Mouse (Mus musculus): Measurements from ENCODE around the gene Dpf3. TPM values are rescaled to one million over a fixed set of nuclear protein-coding genes. Genes with fewer than 3 reads are reported as not detected.
A peak's percentile ranks its signal among the peaks of the same experiment; 100 is the strongest.

The Dpf3 gene
- polyA plus RNA-seq, 1 experiment from 2014 or later: 7.8 TPM

GRCm38 (mm10) chr12:83495248-83495960, 7.9 kb upstream of the Dpf3 start:
- no peak overlapping the region for H3K27ac ChIP-seq
- no peaks in the 10 kb centered on the region for H3K36me3 ChIP-seq (ENCODE audit: insufficient read depth, low read length)
- no peaks in the 10 kb centered on the region for H3K27me3 ChIP-seq (ENCODE audit: insufficient read depth, low read length)
- H3K9ac ChIP-seq (ENCODE audit: low read depth, low read length): no peak overlapping the region
- WGBS: 50% methylated on average over 4 of the region's 4 CpGs
- DNase-seq (ENCODE audit: low spot score) (no peak), ATAC-seq (replicated peaks; ENCODE audit: low FRiP score, low read depth) (no peak)
- no peak overlapping the region for H3K4me3 ChIP-seq (replicated peaks; ENCODE audit: low read depth, low read length)
- no peak; the same call in 1 of the 2 replicates for TF ChIP-seq CTCF (IDR thresholded peaks at IDR 0.05; ENCODE audit: low read depth)
- no peaks in the 10 kb centered on the region for H3K4me1 ChIP-seq (replicated peaks; ENCODE audit: insufficient read depth, low read length)
- H3K4me2 ChIP-seq (ENCODE audit: low read length): no peak overlapping the region
- no peaks in the 10 kb centered on the region for H3K9me3 ChIP-seq (replicated peaks; ENCODE audit: low read length)

GRCm38 (mm10) chr12:83494196-83494595, 6.7 kb upstream of the Dpf3 start:
- H3K4me3 ChIP-seq (replicated peaks; ENCODE audit: low read depth, low read length): no peak overlapping the region
- H3K4me1 ChIP-seq (replicated peaks; ENCODE audit: insufficient read depth, low read length): no peaks in the 10 kb centered on the region
- H3K9ac ChIP-seq (ENCODE audit: low read depth, low read length): no peak overlapping the region
- WGBS: 83% methylated on average over 9 of the region's 9 CpGs
- ATAC-seq (replicated peaks; ENCODE audit: low FRiP score, low read depth) (no peak), DNase-seq (ENCODE audit: low spot score) (no peak)
- H3K36me3 ChIP-seq (ENCODE audit: insufficient read depth, low read length): no peaks in the 10 kb centered on the region
- no peak for TF ChIP-seq CTCF (IDR thresholded peaks at IDR 0.05; ENCODE audit: low read depth)
- no peaks in the 10 kb centered on the region for H3K9me3 ChIP-seq (replicated peaks; ENCODE audit: low read length)
- no peaks in the 10 kb centered on the region for H3K27me3 ChIP-seq (ENCODE audit: insufficient read depth, low read length)
- H3K4me2 ChIP-seq (ENCODE audit: low read length): no peak overlapping the region
- H3K27ac ChIP-seq: no peak overlapping the region

GRCm38 (mm10) chr12:83492808-83493207, 5.3 kb upstream of the Dpf3 start:
- 72% methylated on average over 3 of the region's 3 CpGs for WGBS
- no peak for ATAC-seq (replicated peaks; ENCODE audit: low FRiP score, low read depth)
- H3K27me3 ChIP-seq (ENCODE audit: insufficient read depth, low read length): no peaks in the 10 kb centered on the region
- no peaks in the 10 kb centered on the region for H3K4me1 ChIP-seq (replicated peaks; ENCODE audit: insufficient read depth, low read length)
- H3K36me3 ChIP-seq (ENCODE audit: insufficient read depth, low read length): no peaks in the 10 kb centered on the region
- no peak overlapping the region for H3K27ac ChIP-seq
- no peak for TF ChIP-seq CTCF (IDR thresholded peaks at IDR 0.05; ENCODE audit: low read depth)
- H3K4me3 ChIP-seq (replicated peaks; ENCODE audit: low read depth, low read length): no peak overlapping the region
- DNase-seq (ENCODE audit: low spot score): no peak
- H3K9me3 ChIP-seq (replicated peaks; ENCODE audit: low read length): no peaks in the 10 kb centered on the region
- H3K9ac ChIP-seq (ENCODE audit: low read depth, low read length): no peak overlapping the region
- no peak overlapping the region for H3K4me2 ChIP-seq (ENCODE audit: low read length)

GRCm38 (mm10) chr12:83491609-83492008, 4.1 kb upstream of the Dpf3 start:
- WGBS: 53% methylated on average over 1 of the region's 1 CpGs
- TF ChIP-seq CTCF (IDR thresholded peaks at IDR 0.05; ENCODE audit: low read depth): peak; percentile 59

GRCm38 (mm10) chr12:83489748-83490147, 2.2 kb upstream of the Dpf3 start:
- H3K4me1 ChIP-seq (replicated peaks; ENCODE audit: insufficient read depth, low read length): peaks cover 4% of the 10 kb centered on the region
- no peak overlapping the region for H3K4me2 ChIP-seq (ENCODE audit: low read length)
- H3K9me3 ChIP-seq (replicated peaks; ENCODE audit: low read length): no peaks in the 10 kb centered on the region
- H3K9ac ChIP-seq (ENCODE audit: low read depth, low read length): no peak overlapping the region
- no peak overlapping the region for H3K27ac ChIP-seq
- no peaks in the 10 kb centered on the region for H3K36me3 ChIP-seq (ENCODE audit: insufficient read depth, low read length)
- DNase-seq (ENCODE audit: low spot score) (no peak), ATAC-seq (replicated peaks; ENCODE audit: low FRiP score, low read depth) (no peak)
- H3K4me3 ChIP-seq (replicated peaks; ENCODE audit: low read depth, low read length): no peak overlapping the region
- no peaks in the 10 kb centered on the region for H3K27me3 ChIP-seq (ENCODE audit: insufficient read depth, low read length)
- 43% methylated on average over 2 of the region's 2 CpGs for WGBS
- peak; percentile 48; the same call in 1 of the 2 replicates for TF ChIP-seq CTCF (IDR thresholded peaks at IDR 0.05; ENCODE audit: low read depth)

More at GRCm38 (mm10) chr12:83491609-83492008, 4.1 kb upstream of the Dpf3 start:
- no peak overlapping the region for H3K27ac ChIP-seq
- no peaks in the 10 kb centered on the region for H3K27me3 ChIP-seq (ENCODE audit: insufficient read depth, low read length)
- ATAC-seq (replicated peaks; ENCODE audit: low FRiP score, low read depth): no peak
- H3K36me3 ChIP-seq (ENCODE audit: insufficient read depth, low read length): no peaks in the 10 kb centered on the region
- no peak overlapping the region for H3K9ac ChIP-seq (ENCODE audit: low read depth, low read length)
- no peaks in the 10 kb centered on the region for H3K4me1 ChIP-seq (replicated peaks; ENCODE audit: insufficient read depth, low read length)
- no peak overlapping the region for H3K4me3 ChIP-seq (replicated peaks; ENCODE audit: low read depth, low read length)
- H3K4me2 ChIP-seq (ENCODE audit: low read length): no peak overlapping the region
- no peaks in the 10 kb centered on the region for H3K9me3 ChIP-seq (replicated peaks; ENCODE audit: low read length)
- DNase-seq (ENCODE audit: low spot score): no peak

GRCm38 (mm10) chr12:83488211-83488941, 860 bp upstream of the Dpf3 start:
- Histone ChIP-seq H3K27me3 (ENCODE audit: insufficient read depth, low read length) (no peaks in the 10 kb centered on the region), H3K36me3 (ENCODE audit: insufficient read depth, low read length) (no peaks in the 10 kb centered on the region), H3K4me2 (ENCODE audit: low read length) (peak overlapping the region; percentile 99), H3K27ac (no peak overlapping the region), H3K4me1 (replicated peaks; ENCODE audit: insufficient read depth, low read length) (peaks cover 4% of the 10 kb centered on the region), H3K4me3 (replicated peaks; ENCODE audit: low read depth, low read length) (peak overlapping the region; percentile 53), H3K9ac (ENCODE audit: low read depth, low read length) (peak overlapping the region; percentile 15; the same call in 1 of the 2 replicates), H3K9me3 (replicated peaks; ENCODE audit: low read length) (no peaks in the 10 kb centered on the region)
- DNase-seq (ENCODE audit: low spot score) (peak; percentile 34), ATAC-seq (replicated peaks; ENCODE audit: low FRiP score, low read depth) (0 out of 2 replicates have a peak, but pooled peaks have one; percentile 18)
- WGBS: under 1% methylated on average over 29 of the region's 29 CpGs
- TF ChIP-seq CTCF (IDR thresholded peaks at IDR 0.05; ENCODE audit: low read depth): no peak
